Mouse (Mus musculus) WW6 (cell line): ENCODE results near the gene 1700007K13Rik.

Experiments
- DNase-seq: peaks from one replicate; pipeline ENCODE4 v3.0.0-alpha.2; 2013; ENCODE audit warnings: low read depth, low spot score

Gene 1700007K13Rik

DNA sequence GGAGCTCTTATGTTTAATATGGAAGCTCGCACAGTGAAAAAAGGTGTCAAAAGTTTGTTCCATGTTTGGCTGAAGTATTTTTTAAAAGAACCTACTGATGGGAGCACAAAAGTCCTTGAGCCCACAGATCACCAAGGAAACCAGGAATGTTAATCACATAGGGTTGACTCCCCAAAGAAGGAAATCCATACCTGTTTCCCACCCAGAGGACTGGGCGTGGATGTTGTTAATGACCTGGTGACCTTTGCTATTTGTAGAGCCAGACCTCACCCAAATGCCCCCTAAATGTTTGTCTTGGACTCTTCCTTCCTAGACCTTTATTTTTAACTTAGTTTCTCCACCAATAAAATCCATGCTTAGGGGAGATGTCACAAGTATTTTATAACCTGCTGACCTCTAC is 4.5 kb upstream of the 1700007K13Rik start:
- DNase-seq: no peak

DNA sequence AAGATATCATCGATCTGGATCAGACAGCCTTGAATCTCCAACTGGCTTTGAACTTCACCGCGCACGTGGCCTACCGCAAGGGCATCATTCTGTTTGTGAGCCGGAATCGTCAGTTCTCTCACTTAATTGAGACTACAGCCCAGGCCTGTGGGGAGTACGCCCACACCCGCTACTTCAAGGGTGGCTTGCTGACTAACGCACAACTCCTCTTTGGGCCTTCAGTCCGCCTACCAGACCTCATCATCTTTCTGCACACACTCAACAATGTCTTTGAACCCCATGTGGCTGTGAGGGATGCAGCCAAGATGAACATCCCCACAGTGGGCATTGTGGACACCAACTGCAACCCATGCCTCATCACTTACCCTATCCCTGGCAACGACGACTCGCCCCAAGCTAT is 3.3 kb upstream of the 1700007K13Rik start:
- DNase-seq: no peak

DNA sequence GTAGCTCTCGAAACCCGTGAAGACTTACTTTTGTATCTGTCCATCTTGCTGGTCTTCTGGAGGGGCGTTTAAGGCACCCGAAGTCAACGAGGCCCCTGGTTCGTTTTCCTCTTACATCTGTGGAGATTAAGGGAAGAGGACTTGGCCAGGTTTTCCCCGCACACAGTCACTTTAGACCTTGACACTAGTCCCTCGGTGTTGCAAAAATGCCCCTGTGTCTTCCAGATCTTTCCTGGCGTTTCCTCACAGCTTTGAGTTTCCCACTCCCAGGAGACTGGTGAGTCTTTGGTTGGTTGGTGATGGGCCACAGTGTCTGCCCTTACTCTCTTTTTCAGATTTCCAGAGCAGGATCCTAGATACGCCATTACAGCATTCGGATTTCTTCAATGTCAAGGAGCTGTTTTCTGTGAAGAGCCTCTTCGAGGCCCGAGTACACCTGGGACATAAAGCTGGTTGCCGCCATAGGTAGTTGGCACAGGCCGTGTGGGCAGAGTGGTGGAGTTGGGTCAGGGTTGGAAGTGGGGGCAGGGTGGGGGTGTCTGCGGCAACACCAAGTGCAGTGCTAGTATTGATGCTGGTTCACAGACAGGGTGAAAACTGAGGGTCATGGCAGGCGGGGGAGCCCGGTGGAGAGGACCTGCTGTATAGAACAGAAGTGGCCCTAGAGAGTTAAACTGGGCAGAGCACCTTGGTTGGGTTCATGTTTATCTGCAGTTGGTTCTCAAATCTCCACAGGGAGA is 2.5 kb upstream of the 1700007K13Rik start:
- DNase-seq: no peak

DNA sequence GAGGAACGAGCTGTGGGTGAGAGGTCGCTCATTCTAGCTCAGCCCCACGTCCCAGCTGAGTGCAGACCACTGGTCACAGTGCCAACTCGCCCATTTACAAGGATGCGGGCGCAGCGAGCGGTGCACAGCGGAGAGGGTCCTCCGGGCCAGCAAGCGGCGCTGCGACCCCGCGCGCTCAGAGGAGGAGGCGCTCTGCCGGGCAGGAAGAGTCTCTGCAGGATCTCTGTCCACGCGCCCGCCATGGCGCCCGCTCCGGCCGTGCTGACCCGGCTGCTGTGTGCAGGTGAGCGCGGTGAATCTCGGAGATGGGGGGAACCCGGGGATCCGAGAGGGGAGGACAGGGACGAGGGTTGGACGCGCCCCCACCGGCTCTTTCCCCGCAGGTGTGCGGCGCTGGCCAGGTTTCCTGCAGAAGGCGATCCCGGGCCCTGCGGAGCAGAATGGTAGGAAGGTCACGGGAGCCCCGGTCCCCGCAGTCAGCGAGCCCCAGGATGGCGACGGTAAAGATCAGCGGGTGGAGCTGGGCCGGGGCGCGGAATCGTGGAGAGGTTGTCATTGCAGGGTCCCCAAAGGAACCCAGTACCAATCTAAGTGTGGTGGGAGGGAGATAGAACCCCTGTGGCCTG is 1.8 kb upstream of the 1700007K13Rik start, which contains the start of gene Mrps2:
Gene Mrps2 (plus strand): TSS at position 207 of the 626 bp plus-strand sequence.
- peak; percentile 74 for DNase-seq

DNA sequence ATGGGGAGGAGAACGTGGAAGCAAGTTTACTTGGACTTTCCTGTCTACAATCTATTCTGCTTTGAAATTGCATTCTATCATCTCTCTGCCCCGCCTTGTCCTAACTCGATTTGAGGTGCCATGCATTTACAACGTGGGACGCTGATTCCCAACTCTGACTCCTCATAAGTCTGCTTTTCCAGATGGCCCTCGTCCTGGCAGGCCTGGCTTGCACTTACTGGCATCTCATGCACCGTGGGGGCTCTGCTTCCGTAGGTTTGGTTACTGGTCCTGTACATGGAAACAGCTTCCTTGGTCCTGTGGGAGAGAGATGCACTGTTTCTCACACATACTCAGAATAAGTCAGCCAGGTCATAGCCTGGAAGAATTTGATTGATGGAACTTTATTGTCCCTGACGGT is 1.2 kb downstream of the 1700007K13Rik start:
- no peak for DNase-seq

DNA sequence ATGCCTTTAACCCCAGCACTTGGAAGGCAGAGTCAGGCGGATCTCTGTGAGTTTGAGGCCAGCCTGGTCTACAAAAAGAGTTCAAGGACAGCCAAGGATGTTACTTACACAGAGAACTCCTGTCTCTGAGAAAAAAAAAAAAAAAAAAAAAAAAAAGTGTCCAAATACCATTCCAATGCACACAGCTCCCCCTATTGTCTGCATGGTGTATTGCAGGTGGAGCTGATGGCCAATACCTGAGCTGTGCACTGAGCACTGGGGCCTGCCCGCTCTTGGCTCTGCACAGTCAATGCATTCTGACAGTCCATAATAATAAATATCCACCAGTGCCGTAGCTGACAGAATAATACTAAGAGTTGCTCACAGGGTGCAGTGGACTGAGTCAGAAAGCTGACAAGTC is 2.2 kb downstream of the 1700007K13Rik start:
- peak; percentile 61 for DNase-seq

DNA sequence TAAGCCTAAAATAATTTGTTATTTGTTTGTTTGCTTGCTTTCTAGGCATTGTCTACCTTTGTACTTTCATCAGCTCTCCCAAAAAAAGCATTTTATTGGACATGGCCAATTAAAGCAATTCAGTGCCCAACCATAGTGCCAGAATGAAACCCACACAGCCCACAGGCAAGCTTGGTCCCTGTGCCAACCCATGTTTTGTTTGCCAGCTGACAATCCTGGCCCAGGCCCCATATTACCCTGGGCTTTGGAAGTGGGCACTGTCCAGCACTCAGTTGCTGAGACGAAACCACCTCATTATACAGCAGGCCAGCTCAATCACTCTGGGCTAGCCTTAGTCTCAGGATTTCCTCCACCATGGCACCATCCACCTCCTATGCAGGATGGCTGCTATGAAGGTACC is 9.5 kb downstream of the 1700007K13Rik start:
- DNase-seq: no peak

DNA sequence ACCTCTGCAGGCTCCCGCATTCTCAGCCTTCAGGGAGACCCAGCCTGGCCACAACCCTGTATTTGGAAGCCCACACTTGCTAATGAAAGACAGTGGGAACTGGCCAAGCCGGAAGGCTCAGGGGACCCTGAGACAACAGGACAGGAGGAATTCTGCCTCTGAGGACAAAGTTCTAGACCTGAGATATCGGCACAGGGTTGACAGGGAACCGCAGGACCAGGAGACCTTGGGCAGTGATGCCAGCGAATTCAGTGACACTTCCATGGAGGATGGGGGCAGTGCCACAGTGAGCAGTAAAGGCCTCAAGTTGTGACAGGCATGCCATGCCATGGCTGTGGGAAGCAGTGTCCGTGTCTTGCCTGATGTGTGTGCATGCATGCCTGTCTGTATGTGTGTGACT is 12.6 kb downstream of the 1700007K13Rik start:
- DNase-seq: no peak

DNA sequence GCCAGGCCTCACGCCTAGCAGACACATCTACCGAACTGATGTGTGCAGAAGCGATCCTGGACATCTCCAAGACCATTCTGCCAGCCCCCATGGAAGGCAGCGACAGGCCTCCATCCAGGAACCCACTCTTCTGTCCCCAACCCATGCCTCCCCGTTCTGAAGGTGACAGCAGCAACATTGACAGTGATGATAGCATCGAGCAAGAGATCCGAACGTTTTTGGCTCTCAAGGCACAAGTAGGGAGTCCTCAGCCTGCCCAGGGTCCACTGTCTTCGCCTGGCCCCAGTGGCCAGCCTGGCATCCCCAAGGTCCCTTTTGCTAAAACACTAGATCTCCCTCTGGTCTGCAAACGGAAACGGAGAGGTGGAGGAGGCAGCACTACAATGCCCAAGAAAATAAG is 14.5 kb downstream of the 1700007K13Rik start:
- no peak for DNase-seq

DNA sequence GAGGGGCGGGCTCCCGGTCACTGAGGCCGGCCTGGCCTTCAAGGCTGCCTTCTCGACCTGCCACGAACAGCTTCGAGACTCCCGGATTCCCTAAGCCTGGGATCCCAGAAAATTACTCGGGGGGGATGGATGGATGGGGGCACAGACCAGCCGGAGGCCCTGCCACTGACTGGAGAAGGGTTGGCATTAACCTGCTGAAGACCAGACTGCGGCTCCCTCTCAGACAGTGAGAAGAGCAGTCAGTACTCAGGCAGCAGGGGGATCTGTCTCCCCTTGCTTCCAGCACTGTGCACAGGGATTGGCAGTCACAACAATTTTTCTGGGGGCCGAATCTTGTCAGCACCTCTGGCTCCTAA is 18.8 kb downstream of the 1700007K13Rik start:
- DNase-seq: no peak

DNA sequence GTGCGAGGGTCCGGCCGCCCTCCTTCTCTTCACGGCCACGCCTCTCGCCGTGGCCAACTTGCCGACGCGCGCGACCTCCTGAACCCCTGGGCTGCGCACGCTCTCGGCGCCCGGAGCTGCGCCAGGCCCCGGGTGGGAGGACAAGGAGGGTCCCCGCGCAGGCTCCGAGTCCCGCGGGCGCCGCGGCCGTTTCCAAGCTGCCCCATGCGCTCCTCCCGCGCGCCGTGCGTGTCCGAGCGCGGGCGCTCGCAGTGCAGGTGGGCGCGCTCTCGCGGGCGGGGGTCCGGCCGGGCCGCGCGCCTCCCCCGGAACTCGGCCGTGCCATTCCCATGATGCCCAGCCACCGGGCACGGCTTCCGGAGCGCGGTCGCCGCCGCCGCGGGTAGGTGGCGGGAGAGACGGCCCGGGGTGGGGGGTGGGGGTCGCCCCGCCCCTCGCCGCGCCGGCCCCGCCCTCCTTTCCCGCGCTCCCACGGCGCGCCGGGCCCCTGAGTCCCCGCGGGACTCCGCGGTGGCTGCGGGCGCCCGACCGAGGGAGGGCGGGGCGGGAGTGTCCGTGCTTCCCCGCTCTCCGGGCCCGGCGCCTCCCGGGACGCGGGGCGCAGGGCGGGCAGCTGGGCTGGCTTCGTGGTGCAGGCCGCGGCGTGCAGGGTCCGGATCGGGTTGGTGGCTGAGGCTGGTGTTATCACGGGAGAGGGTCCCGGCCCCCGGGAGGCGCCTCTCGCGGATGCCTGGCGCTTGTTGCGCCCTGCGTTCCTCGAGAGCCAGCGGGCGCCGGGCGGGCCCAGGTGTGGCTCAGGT is 19.4 kb downstream of the 1700007K13Rik start, which contains the start of gene Ppp1r26:
Gene Ppp1r26 (plus strand): TSS at position 286 of the 800 bp plus-strand sequence.
- no peak for DNase-seq

DNA sequence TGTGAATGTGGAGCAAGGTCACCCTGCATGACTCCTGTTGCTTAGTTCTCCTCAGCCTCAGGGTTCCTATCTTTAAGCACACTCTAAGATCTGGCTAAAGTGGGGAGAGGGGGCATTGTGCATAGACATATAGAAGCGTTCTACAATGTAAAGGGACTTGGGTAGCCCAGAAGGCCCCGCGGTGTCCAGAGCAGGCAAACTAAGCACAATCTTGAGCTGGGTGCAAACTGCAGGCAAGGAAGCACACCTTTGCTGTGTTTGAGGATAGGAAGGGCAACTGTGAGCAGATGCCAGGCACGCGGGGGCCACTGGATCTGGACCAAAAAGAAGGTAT is 20.0 kb downstream of the 1700007K13Rik start:
- no peak for DNase-seq

DNA sequence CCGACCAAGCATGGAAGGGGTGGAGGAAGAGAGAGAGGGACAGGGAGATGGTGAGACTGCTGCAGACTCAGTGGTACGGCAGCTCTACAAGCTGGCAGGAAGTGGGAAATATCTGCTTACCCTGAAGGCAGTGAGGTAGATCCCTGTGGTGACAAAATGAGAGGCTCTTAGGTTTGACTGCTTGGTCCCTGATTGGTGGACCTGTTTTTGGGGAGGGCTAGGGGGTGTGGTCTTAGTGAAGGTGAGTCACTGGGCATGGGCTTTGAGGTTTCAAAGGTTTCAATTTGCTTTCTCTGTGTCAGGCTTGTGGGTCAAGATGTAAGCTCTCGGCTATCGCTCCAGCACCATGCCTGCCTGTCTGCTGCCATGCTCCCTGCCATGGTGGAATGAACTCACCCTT is 21.1 kb downstream of the 1700007K13Rik start:
- DNase-seq: no peak

DNA sequence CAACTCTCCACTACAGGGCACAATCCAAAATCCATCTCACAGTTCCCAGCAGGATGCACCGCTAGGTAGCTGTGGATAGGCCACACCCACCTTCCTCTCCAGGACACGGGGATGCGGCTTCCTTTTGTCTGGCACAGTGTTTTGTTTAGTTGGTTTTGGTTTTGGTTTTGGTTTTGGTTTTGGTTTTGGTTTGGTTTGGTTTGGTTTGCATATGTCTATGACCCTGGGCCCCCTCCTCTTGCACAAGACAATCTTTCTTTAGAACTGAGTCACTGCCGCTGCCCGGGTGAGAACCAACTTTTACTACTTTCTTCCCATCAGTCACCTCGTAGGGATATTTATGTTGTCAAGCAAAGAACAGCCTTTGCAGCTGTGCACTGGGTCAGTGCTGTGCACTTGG is 25.3 kb downstream of the 1700007K13Rik start:
- DNase-seq: no peak

DNA sequence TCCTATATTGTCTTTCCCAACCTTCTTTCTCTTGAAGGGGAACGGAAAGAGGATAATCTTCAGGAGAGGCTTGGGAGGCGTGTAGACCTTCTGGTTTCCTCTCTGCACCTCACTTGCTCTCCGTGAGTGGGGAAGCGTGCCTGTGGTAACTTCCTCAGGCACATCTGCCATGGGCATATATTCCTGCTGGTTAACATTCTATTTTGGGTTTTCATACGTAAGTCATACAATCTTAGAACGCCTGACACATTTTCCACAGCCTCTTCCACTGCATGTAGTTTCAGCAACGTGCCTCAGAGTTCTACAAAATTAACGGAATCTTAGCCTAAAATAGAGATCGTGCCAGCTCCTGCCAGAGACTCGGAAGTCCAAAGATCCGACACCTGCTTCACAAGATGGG is 30.7 kb downstream of the 1700007K13Rik start:
- DNase-seq: no peak

DNA sequence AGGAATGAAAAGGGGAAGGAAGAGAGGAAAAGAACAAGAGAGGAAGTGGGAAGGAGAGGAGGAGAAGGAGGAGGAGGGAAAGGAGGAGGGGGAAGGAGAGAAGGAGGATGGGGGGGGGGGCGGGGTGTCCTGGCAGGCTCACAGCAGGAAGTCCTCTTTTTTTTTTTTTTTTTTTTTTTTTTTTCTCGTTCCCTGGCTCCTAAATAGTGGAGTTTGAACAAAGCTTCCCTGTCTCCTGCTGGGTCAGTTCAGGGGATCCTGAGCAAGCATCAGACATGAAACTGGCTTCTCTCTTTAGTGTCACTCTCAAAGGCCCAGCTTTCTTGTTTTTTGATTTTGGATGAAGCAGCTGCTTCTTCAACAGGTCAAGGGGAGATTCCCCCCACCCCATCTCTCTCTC is 32.6 kb downstream of the 1700007K13Rik start:
- no peak for DNase-seq

DNA sequence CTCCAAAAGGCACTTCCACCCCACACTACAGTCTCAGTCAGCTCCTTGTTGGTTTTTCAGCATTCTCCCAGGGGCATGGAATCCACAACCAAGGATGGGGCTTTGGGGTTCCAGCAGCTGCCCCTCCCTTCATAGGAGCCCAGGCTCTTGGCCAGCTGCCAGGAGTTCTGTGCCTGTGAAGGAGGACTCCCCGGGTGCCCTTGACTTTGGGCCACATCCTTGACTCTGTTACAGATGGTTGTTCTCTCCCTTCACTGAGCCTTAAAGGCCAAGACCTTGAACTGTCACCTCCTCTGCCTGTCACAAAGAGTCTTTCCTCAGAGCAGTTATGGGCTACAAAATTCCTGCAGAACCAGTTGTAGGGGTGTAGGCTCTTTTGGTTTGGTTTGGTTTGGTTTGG is 33.3 kb downstream of the 1700007K13Rik start:
- DNase-seq: no peak

DNA sequence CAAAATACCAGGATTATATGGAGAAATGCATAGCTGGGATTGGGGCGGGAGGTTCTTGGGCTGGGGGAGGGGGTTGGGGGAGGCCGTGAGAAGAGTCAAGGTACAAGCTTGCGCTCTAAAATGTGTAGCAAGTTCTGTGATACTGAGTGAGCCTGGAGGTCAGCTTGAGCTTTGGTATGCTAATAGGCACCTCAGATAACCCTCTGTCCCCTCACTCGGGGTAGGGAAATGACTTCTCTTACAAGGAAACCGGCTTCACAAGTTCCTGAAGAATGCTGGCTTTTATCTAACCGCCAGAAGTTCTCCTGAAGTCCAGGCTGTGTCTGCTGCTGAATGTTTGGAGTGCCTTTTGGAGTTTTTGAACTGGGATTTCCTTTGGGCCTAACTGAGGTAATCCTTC is 35.3 kb downstream of the 1700007K13Rik start:
- DNase-seq: no peak

DNA sequence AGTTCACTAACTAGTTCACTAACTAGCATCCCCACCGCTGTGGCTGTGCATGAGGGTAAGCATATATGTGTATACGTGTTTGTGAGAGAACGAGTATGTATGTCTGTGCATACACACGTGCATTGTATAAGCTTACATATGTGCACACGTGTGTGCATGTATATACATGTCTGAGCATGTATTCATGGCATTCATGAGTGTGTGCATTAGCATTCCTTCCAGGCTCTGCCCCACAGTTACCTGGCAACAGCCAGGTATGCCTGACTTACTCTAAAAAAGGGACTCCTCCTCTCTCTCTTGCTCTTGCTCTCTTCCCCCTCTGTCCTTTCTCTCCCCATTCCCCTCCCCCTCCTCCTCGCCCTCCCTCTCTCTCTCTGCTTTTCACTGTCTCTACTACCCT is 38.9 kb downstream of the 1700007K13Rik start:
- no peak for DNase-seq

DNA sequence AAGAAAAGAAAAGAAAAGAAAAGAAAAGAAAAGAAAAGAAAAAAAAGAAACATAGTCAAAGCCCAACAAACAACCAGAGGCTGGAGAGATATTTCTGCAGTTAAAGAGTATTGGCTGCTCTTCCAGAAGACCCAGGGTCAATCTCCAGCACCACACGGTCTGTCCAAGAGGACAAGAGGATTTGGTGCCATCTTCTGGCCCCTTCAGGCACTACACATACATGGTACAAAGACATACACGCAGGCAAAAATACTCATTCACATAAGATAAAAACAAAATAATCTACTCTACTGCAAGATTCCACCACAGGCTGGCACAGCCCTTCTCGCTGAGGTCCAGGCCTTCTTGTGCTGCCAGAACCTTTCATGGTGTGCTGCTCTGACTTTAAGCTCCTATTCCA is 43.0 kb downstream of the 1700007K13Rik start:
- DNase-seq: no peak

DNA sequence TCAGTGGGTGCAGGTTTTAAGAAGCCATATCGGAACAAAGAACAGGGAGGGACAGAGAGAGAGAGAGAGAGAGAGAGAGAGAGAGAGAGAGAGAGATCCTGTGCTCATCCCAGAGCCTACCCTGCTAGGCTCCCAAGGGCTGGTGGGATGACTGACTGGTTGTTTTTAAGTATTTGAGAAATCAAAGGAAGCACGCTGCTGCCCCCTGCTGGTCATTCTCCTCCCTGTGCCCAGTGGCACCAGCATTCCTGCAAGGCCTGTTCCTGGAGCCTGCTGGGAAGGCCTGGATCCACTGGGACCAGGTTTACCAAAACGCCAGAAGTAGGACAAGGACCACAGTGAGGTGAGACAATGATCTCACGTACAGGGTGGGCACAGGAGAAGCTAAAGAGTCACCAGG is 46.2 kb downstream of the 1700007K13Rik start:
- DNase-seq: peak; percentile 59

DNA sequence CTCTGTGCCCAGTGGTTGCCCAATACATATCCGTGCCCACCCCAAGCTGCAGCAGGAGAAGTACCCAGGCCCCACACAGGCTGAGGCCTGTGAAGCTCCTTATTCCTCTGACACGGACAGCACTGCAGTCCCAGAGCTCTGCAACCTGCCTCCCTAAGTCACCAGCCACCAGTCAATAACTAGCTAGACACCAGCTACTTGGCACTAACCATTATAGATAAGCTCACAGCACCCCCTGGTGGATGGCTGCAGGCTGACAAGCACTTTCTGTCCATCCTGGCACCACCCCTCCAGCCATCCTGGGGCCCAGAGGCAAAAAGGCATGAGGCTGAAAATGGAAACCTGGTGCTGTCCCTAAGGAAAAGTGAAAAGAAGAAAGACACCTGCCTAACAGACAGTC is 48.1 kb downstream of the 1700007K13Rik start:
- peak; percentile 52 for DNase-seq

DNA sequence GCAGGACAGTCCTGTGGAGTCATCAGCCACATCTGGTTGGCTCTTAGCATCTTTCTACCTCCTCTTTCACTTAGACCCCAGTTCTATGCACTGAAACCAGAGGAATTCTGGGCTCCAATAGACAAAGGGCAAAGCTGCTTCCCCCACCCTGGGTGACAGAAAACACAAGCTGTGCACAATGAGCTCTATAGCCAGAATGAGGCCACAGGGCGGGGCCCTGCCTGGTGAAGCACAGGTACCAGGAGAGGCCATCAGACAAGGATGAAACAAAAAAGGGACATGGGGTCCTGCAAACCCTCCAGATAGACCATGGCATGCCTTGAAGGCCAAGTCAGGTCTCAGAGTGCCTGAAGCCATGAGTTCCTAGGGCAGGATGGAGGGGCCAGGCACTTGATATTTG is 49.6 kb downstream of the 1700007K13Rik start:
- DNase-seq: no peak
